Mouse (Mus musculus) ZHBTc4 (cell line): Measurements from ENCODE around the gene Vmn1r86.

Experiments used
- DNase-seq: peaks from one replicate; pipeline ENCODE4 v3.0.0-alpha.2; 2011; ENCODE audit warnings: low read depth, low spot score

Vmn1r86 gene

DNA sequence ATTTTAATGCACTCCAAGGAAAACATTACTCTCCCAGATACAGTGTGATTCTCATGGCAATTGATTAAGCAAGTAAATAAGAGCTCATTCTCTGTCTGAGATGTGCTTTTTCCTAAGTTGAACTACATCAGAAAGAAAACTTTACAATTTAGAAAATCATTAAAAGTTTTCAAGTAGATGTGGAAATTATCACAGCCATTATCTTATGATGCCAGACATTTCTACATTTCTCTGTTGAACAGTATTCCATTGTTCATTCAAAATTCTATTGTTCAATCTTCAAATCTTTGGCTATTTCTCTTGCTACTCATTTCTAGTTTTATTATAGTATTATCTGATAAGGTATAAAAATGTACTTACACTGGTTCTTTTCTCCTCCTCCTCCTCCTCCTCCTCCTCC is at the start of gene Vmn1r86:
Gene Vmn1r86, minus strand, starts transcription at position 101 of the 400 bp plus-strand sequence.
- no peak for DNase-seq

DNA sequence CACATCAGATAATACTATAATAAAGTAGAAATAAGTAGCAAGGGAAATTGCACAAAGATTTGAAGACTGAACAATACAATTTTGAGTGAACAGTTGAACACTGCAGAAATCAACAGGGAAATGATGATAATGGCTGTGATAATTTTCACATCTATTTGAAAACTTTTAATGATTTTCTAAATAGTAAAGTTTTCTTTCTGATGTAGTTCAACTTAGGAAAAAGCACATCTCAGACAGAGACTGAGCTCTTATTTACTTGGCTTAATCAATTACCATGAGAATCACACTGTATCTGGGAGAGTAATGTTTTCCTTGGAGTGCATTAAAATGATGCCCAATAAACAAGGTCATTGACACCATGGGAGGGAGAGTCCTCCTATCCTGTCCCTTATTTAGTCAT is 39.6 kb upstream of the Vmn1r86 start, which contains the start of gene Vmn1r88:
Gene Vmn1r88, plus strand, starts transcription at position 301 of the 400 bp plus-strand sequence.
- no peak for DNase-seq

DNA sequence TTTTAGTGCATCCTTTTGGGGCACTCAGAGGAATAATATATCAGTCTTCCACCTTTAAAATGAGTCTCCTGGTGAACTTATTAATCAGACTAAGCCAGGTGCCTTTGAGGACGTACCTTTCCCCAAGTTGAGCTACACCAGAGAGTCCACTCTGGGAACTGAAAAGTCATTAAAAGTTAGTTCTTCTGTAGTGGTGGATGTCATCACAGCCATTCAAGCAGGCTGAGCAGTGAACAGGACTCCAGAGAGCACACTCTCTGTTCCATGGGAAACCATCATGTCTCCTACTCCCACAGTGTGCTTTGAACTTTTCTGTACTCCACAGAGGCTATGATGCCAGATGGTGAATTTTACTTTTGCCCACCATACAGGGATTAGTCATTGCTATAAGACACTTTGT is 20.3 kb upstream of the Vmn1r86 start, which contains the start of gene Vmn1r87:
Gene Vmn1r87, minus strand, starts transcription at position 101 of the 400 bp plus-strand sequence.
- no peak for DNase-seq

DNA sequence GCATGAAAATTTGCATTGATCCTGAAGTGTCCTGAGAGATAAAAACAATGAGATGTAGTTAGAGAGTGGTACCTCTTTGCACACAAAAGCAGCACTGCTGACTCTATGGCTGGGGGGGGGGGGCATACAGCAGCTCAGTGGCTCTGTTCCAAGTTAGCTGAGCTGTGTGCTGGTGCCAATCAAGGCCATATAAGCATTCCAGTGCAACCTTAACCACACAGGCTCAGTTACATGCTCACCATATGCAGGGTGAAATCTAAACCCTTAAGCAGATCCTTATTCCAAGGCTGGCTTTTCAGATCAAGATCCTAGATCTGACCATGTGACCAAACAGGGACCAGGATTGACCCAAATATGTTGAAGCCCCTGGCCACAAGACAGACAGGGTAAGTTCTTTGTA is 17.6 kb upstream of the Vmn1r86 start:
- no peak for DNase-seq

DNA sequence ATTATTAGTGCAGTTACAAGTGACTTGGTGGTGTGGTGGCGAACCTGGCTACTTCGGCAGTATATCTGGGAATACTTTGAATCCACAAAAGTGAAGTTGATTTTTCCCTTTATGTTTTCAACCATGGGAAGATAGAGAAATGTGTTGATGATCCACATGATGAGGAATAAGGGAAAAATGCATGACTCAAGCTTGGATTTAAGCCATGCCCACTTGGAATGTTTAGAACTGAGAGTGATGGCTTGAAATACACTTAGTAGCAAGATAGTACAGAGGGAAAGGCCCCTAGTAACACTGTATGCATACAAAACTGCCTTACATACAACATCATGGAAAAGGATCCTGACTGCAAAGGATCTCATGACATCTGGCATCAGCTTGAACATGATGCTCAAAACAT is 12.1 kb upstream of the Vmn1r86 start:
- DNase-seq: no peak

DNA sequence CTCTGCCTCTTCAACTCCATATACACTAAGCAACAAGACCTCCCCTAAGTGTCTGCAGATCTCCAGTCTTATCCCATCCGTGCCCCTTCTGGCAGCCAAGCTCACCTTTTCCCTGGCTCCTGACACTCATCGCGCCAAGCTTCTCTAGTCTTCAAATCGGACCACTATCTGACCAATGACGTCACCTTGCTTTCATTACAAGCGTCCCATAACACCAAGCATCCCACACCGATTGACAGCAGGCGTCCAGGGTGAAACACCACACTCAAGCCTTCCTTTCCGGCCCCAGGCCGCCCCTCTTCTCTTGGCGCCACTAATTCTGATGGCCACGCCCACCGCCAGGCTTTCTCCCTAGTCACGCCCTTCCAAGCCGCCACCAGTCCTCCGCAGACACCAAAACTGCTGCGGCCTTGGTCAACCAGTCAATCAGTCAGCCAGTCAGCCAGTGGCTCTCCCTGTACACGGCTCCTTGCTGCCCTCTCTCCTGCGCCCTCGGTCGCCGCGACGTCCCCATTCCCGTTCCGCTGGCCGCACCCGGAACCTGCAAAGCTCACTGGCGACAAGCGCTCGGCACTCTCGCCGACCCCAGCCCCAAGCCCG is 3.9 kb upstream of the Vmn1r86 start:
- DNase-seq: peak; percentile 54

DNA sequence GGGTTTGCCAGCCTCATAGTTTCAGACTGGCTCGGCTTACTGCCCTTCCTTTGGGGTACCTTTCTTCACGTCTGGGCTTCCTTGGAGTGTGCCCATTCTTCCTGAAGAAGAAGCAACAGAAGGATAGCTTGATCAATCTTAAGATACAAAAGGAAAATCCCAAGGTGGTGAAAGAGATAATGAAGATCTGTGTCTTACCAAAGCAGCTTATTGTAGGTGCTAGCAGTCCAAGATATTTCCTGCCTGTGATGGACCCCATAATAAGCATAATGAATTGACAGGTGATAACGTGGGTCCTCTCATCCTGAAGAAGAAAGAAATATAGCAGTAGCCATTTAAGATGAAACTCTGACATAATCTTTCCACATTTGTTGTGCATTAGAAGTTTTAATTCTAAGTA is 24.6 kb downstream of the Vmn1r86 start, which contains the start of gene Vmn1r85:
Gene Vmn1r85, minus strand, starts transcription at position 101 of the 400 bp plus-strand sequence.
- DNase-seq: no peak

DNA sequence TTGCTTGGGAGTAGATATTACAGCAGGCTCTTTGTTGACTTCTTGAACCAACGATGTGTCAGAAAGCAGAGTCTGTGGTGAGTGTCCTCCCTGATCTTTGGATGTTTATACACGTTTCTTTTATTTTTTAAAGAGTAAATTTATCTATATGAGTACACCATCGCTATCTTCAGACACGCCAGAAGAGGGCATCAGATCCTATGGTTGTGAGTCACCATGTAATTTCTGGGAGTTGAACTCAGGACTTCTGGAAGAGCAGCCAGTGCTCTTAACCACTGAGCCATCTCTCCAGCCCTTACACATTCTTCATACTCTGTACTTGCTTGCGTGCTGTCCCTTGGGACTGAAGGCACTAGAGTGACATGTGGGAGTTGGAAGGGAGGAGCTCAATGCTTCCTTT is 47.4 kb downstream of the Vmn1r86 start:
- no peak for DNase-seq

DNA sequence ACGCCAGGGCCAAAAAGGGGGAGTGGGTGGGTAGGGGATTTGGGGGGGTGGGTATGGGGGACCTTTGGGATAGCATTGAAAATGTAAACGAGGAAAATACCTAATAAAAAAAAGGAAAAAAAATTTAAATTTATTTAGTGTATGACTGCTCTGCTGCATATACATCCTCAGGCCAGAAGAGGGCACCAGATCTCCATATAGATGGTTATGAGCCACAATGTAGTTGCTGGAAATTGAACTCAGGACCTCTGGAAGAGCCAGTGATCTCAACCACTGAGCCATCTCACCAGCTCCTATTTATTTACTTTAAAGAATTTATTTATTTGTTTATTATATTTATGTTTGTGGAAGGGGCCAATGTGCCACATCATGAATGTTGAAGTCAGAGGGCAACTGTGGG is 56.3 kb downstream of the Vmn1r86 start:
- DNase-seq: peak; percentile 44

DNA sequence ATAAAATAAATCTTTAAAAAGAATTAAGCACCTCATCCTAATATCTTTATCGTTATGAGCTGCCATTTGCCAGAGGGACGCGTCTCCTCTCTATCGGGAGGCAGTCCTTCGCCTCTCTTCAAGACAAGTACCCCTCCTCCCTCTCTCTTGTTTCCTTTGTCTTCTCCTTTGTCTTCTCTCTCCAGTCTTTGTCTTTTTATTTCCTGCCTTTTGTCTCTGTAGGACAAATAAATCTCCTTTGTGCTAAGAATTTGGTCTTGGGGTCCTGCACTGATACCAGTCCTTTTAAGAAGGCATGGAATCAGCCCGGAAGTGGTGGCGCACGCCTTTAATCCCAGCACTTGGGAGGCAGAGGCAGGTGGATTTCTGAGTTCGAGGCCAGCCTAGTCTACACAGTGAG is 60.2 kb downstream of the Vmn1r86 start:
- DNase-seq: peak; percentile 85

DNA sequence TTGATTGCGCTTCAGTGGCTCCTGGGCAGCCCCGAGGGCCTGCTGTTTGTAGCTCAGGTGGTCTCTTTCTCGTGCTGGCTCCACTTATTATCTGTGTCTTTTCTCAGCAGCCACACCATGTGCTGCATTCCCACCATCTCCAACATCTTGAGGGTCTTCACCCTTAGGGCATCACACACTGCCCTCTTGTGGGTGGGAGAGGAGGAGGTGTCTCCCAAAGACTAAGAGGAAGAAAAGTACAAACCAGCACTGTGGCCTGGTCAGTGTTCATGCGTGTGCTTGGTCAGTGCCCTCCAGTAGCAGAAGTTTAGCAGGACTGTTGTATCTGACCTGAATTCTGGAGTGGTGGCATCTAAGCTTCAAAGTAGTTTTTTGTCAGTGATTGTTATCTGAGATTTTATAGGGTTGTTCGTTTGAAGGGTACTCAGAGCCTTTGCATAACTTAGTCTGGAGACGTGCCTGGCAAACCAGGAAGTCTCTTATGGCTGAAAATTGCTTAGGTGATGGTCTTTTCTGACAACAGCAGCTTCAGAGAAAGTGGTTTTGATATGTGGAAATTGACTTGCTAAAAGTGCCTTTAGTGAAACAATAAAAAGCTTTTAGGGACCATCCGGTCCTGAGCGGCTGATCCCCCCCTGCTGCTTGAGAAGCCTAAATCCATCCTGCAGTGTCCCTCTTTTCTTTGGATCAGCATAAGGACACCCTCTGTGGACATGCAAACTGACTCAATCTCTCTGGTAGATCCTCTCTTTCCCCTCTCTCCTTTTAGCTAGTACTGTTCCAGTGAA is 62.6 kb downstream of the Vmn1r86 start:
- DNase-seq: peak; percentile 64

DNA sequence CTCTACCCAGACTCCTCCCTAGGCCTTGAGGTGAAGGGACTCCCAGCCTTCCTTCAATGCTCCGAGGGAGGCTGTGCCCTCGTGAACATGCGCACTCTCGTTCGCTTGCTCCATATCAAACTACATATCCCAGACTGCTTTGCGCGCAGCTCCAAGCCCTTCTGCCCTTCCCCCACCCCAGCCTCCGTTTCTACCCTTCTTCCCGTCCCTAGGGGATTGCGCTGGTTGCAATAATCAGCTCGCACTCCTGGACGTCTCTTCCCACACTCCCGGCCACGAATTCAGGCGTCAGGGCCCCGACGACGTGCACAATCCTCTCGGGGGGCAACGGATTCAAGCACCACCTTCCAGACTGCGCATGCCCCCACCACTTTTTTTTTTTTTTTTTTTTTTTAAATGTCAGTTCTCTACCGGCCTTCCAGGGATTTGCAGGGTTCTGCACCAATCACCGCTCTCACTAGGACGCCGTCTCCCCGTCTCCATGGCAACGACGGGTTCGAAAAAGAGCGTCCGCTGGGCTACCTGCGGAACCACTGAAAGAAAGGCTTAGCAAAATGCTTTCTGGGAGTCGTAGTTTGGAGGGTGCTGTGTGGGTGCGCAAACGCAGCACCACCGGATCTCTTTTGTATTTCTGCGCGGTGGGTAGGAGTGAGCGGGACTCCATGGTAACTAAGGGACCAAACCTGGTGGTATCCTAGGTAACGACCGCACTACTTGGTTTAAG is 65.3 kb downstream of the Vmn1r86 start, which contains the start of gene Mzf1:
Gene Mzf1, minus strand, starts transcription at position 478 of the 724 bp plus-strand sequence.
- DNase-seq: peak; percentile 99

DNA sequence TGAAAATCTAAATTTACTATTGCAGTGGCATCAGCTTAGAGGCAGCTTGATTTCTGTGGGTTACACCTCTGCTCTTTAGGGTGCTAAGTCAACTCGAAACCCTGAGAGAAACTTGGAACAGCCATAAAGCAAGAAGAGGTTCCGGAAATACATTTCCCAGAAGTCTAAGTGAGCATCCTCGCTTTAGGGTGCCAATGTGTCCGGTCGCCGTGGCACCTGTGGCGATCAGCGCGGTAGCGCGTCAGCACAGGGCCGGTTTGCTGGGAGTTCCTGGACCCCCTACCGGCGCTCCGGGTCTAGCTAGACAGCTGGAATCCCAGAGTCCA is 65.8 kb downstream of the Vmn1r86 start:
- no peak for DNase-seq

DNA sequence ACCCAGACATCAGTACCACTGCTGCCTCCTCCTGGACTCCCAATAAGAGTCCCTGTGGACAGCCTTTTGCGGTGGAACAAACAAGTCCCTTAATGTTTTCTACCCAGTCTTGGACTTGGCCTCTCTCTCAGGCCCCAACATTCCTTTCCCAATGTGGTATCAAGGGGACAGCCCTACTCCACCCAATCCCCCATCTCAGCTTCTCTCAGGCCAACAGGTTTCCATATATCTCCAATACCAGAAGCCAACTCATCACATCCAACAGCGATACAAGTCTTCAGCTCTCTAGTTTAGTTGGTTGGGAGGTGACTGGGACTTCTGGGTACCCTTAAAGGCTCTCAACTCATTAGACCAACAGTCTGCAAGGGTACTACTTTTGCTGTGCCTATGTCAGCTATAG is 66.2 kb downstream of the Vmn1r86 start:
- DNase-seq: no peak

DNA sequence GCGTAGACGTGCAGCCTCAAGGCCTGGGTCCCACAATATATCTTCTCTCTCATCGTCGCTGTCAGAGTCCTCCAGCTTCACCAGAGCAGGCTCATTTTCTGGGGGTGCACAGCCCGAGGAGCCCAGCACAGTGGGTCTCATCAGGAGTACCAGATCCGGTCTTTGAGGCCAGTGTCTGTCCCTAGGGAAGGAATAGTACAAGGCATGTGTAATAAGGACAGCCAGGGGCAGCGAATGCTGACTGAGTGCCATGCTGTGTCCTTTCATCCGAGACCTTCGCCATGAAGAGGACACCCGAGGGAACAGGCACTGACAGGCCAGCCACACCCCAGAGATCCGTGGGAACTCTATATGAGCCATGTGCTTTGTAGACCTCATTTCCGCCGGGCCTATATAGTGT is 66.7 kb downstream of the Vmn1r86 start:
- no peak for DNase-seq
